Mouse (Mus musculus): Measurements from ENCODE around the gene Mcoln2.

DNA sequence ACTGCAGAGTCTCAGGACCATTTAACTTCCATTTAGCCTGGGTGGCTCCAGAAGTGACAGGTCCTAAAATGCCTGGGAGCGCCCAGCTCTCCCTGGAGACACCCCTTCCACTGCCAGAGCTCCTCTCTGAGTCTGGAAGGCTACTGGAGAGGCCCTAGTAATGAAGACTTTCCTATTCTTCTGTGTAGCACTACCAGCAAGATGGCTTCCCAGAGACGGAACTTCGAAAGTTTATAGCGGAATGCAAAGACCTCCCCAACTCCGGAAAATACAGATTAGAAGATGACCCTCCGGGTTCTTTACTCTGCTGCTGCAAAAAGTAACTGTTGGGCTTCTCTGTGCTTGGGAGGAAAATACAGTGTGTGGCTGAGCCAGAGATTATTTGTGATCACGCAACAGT, 9.4 kb upstream of the Mcoln2 start:
- TF ChIP-seq CTCF (IDR thresholded peaks at IDR 0.05; ENCODE audit: borderline replicate concordance, insufficient read depth, low read depth, low read length) (no peak), POLR2A (IDR thresholded peaks at IDR 0.05; ENCODE audit: borderline replicate concordance, insufficient read depth, low read length) (no peak)

All from cerebellum, adult 2 months (tissue).